Mouse (Mus musculus) embryonic fibroblast, embryonic 13.5 days (primary cell): Measurements from ENCODE around the gene Lig4.

ENCODE experiments used
- CTCF ChIP-seq: IDR thresholded peaks from 2 replicates; pipeline ENCODE4 v1.5.1; 2011; ENCODE audit warnings: mild to moderate bottlenecking, control low read depth, low read length, moderate library complexity, borderline replicate concordance; ENCODE audit not compliant: insufficient read depth
- POLR2A ChIP-seq: IDR thresholded peaks from 2 replicates; pipeline ENCODE4 v1.6.1; 2011; ENCODE audit warnings: low read depth, mild to moderate bottlenecking, control low read depth, low read length, moderate library complexity

GRCm38 (mm10) chr8:9979746-9980145 lies 2.3 kb upstream of the Lig4 start:
- no peak for TF ChIP-seq CTCF
- TF ChIP-seq POLR2A = no peak
